Mouse (Mus musculus) liver, postnatal 0 days (tissue): ENCODE data around the gene Tiam1.

Experiments used
- CTCF ChIP-seq: sonication (generic); IDR thresholded peaks from 2 replicates; pipeline ENCODE4 v1.5.1; 2016; ENCODE audit warnings: antibody characterized with exemption, low read depth
- EP300 ChIP-seq: IDR thresholded peaks from 2 replicates; pipeline ENCODE4 v1.6.1; 2016; ENCODE audit warnings: antibody characterized with exemption, low read depth, mild to moderate bottlenecking

GRCm38 (mm10) chr16:89885661-89886060 lies 257.9 kb downstream of the Tiam1 start:
- TF ChIP-seq CTCF (no peak), EP300 (no peak)
